Mouse (Mus musculus) thymus, postnatal 0 days (tissue): ENCODE measurements at regions not wholly inside any gene's neighbourhood (a gene's known extent, or its start where the extent isn't known, plus 50 kb on each side); places are given as distances from the start of the nearest gene placed in this dataset.
A peak's percentile ranks its signal among the peaks of the same experiment; 100 is the strongest.

Experiments
- DNase-seq: peaks from one replicate; pipeline ENCODE4 v3.0.0-alpha.2; 2015; ENCODE audit warnings: low spot score

DNA sequence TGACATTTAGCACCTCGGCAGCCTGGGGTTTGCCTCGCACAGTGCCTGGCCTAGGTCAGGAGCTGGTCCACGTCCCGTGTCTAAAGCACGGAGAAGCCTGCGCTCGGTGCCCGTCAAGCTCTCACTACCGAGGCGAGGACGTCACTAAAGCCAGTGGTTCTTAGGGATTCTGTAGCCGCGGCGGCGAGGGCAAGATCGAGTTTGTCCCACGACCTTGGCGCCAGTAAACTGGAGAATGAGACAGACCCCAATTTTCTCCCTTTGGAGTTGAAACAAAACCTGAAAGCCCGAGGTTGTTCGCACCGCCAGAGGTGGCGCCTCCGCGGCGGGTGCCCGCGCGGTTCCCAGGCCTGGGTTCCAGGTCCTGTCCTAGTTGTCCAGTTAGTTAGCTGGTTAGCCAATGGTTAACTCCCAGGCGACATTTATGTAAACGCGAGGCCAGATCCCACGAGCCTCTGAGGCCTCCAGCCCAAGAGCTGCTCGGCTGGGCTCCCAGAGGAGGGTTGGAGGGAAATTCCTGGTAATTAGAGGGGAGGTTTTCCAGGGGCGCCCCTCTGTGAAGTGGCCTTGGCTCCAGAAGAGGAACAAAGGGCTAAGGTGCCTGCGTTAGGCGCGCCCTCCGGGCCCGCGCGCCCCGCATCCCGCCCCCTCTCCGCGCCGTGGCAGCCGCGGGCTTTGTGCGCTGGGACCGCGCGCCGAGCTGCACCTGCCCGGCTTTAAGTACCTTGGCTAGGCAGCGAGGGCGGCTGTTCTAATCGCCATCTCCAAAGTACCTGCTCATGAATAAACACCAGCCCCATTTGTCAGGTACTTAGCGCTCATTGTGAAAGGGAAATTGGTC lies 74.0 kb downstream of the Rhcg start:
- DNase-seq, result no peak

DNA sequence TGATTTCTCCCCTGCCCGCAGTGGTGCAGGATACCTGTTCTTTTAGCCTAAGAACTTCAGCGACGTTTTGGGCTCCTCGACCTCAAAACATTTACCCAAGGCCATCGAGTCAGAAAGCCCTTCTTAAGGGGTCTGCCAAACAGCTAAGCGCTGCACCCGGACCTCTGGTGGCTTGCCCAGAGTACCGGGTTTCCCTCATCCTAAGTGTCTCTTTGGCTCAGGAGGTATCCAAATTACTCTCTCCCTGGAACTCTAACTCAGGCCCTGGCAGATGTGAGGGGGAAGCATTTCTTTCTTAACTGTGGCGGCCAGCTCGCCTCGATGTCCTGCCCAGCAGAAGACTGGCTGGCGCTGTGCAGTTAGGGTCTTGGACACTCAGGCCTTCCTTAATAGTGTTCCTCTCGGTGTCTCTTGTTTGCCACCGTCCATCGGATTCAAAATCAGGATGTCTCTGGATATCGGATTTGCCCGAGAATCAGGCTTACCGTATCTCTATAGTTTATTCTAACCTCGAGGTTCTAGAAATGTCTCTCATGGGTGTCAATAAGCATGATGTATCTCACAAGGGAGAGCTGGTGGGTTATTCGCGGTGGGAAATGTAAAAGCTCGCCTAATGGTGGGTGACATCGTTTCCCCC lies 75.0 kb downstream of the Rhcg start:
- DNase-seq, result no peak

DNA sequence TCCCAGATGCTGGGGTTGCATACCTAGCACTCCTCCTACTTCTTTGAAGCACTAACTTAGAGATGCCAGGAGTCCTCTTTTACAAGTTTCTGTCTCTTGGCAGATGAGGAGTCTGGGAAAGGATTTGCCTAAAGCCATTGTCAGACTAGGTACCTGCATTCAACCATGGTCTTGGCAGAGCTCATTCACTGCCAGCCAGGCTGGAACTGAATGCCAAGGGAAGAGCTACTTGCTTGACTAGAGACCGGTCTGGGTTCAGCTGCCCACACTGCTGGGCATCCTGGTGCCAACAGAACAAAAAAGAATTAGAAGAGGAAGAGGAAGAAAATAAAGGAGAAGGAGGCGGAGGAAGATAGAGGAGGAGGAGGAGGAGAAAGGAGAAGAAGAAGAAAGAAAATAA lies 74.1 kb upstream of the Polg start:
- no peak for DNase-seq

DNA sequence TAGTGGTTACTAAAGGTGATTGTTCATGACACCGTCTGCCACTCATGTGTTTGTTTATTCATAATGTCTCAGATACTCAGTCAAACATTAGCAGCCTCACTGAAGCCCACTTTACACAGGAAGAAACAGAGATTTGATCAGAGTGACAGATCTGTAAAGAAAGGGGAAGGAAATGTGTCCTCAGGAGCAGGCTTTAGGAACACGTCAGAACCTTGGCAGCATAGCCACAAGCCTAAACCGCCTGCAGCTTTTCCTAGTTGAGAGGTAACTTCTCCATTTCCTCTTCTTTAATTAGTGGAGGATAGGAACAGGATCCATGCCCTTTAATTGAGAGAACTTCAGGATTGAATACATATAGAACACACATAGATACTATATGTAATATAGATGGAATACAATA lies 73.3 kb upstream of the Polg start:
- no peak for DNase-seq

DNA sequence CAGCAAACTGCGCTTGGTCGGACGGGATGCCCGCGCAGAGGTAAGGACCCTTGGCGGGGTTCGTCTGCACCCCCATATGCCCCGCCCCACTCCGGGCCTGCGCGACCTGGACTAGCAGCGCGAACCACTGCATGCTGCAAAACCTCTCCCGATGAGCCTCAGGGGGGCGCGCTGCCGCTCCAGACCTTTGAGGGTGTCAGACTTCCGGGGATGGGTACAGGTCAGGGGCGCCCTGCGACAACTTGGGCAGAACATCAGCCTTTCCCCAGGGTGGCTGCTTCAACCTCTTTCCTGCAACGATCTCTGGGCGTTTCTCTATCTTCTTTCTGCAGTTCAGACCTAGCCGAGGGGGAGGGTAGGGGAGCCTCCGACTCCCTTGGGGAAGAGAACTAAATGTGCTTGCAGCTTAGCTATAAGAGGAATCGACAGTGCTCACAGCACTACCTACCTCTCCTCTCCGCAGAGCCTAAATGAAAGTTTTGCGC lies 70.0 kb upstream of the Polg start:
- peak; percentile 33 for DNase-seq

DNA sequence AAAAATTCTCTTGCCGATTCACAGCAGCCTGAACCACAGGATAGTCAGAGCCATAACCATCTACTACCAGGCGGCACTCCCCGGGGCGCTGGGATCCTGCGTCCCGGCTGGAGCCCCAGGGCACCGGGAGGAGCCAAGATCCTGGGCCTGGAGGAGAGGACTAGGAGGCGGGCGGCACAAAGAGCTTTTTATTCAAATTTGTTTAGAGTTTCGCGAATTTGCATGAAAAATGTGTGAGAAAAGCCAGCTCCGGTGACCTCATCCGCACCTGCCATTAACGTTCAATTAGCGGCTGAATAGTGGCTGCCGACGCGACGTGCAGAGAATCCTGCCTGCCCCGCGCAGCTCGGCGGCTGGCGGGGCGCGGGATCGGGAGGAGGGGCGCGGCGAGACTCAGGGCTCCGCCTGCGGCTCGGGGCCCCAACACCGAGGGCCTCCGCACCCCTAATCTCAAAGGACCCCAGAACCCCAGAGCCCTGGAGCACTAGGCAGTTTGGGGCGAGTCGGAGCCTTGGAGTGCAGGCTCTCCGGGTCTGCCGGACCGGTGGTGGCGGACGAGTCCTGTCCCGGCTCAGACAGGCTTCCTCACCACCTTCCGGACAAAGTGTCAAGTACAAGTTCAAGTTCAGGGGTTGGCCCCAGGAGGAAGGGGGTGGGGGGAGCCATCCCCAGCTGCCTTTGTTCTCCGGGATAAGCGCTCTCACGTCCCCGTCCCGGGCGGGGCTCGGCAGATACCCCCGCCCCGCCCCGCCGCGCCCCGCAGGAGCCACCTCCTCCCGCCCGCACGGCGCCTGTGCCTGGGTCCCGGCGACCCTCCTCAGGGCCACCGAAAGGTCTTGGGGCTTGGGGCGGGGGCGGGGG lies 69.3 kb upstream of the Polg start:
- no peak for DNase-seq

DNA sequence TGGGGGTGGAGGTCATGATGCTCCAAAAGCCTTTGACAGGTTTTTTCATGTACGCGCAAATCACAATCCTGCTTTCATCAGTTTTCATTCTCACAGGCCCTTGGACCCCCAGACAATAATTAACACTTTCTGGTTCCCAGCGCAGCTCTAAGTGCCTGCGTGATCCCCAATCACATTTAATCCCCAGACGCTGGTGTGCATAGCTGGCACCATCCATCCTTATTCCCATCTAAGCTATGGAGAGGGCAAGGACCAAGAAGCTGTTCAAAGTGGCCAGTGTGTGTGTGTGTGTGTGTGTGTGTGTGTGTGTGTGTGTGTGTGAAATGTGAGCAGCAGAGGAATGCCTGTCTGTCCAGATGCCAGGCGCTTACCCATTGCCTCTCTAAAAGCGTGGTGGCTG lies 68.7 kb upstream of the Polg start:
- DNase-seq, result no peak

DNA sequence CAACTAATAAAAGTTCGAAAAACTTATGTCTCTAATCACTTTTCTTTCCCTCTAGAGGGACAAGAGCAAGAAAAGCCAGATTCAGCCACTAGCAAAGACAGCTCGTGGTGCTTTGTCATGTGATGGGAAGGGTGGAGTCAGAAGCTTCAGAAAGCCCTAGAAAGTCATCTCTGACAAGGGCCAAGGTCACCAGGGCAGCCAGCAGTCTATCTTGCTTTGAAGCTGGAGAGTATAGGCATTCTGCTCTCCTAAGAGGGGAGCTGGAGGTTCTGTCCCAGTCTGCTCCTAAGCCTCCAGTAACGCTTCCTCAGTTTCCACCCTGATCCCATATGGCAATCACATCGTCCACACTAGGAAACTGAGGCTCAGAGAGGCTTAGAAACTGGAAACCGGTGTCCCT lies 68.2 kb upstream of the Polg start:
- no peak for DNase-seq

DNA sequence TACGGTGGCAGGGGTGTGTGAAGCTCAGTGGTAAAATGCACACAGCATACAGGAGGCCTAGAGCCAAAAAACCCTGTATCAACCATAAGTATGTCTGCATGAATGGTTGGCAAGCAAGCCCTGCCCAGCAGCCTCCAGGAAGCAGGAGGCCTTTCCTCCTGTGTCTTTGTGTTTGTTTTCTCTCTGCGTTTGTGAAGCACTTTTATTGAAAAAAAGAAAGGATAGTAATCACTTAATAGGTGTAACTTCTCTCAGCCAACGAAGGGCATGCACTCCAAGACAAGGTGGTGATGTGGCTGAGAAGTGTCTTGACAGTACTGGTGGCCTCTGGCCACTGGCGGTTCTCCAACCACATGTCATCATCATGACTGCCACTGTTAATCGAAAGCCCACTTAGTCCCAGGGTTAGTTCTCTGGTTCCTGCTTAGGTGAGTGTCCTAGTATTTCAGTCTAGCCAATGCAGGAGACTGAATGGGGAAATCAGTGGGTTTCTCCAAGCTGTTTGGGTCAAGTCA lies 66.5 kb upstream of the Polg start:
- no peak for DNase-seq

DNA sequence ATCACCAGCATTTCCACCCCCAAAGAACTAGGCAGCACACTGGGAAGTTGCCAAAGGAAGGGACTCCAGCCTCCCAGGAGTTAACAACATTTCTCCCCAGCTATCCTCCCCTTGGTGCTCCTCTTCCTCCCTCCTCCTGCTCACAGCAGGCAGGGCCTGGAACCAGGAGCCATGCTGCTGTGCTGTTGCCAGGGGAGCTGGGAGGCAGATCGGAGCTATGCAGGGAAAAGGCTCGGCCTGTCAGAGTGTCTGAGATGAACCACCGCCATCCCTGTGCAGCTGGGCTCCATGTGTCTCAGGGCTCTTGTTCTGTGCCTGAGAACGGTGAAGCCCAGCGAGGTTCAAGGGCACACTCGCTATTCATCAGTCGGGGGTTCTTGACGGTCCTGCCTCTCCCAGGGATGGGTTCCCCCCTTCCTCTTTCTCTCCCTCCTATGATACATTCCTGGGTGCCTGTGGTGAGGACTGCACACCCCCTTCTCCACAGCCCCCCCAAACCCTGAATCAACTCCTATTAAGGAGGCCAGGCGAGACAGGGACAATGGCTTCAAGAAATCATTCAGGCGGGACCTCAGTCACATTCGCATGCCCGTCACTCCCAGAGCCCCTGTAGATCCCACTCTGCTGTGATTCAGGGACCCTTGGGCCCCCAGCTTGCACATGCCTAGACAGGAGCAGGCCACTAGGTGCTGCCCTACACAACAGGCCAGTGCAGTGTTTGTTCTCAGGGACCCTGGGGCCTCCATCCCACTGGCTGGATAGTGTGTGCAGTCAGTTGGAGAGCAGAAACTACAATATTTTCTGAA lies 65.6 kb upstream of the Polg start:
- DNase-seq, result no peak

DNA sequence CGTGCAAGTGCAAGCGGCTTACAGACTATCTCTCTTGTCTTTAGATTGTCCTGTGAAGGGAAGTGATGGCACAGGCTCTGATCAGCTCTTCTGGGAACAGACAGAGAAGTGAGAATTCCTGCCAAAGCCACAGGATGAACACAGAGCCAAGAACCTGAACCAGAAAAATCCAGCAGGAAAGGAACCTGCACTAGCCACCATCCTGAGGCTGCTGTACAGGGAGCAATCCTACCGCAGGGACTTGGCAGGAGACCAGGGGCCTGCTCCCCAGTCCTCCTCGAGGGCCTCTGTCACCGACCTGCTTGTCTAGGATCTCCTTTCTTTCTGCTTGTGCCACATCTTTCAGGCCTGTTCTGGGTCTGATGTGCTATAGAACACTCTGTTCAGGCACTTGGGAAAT lies 65.0 kb upstream of the Polg start:
- DNase-seq, result no peak

DNA sequence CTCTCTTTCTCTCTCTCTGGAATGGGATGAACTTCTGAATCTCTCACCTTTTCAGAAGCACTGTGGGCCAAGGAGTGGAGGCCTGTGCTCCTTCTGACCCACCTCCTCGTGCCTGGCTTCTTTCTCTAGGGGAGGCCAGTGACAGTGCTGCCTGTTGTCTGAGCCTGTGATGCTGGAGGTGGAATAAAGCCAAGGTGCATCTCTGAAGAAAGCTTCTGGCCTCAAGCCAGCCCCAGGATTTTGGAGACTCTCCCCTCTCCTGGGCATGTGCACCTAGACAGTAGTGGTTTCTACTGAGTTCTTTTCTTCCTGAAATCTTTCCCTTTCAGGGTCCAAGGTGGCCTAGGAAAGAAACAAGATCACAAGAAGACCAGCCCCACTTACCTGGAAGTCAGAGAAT lies 63.3 kb upstream of the Polg start:
- DNase-seq, result no peak

DNA sequence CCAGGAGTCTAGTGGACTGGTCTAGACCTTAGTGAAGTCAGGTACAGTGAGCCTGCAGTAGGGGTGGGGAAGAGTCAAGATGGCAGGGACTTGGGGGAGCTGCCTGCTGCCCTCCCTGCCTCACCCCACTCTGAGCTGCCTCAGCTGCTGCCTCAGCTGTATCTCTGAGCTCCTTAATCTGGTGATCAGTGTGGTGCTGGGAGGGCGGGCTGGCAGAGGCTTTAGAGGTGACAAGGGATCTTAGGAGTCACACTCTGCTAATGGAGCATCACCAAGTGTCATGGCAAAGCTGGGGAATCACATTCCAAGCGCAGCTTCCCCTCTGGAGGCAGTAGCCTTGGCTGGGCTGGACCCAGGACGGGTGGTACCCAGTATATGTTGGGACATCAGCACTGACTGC lies 61.8 kb upstream of the Polg start:
- DNase-seq, result no peak

DNA sequence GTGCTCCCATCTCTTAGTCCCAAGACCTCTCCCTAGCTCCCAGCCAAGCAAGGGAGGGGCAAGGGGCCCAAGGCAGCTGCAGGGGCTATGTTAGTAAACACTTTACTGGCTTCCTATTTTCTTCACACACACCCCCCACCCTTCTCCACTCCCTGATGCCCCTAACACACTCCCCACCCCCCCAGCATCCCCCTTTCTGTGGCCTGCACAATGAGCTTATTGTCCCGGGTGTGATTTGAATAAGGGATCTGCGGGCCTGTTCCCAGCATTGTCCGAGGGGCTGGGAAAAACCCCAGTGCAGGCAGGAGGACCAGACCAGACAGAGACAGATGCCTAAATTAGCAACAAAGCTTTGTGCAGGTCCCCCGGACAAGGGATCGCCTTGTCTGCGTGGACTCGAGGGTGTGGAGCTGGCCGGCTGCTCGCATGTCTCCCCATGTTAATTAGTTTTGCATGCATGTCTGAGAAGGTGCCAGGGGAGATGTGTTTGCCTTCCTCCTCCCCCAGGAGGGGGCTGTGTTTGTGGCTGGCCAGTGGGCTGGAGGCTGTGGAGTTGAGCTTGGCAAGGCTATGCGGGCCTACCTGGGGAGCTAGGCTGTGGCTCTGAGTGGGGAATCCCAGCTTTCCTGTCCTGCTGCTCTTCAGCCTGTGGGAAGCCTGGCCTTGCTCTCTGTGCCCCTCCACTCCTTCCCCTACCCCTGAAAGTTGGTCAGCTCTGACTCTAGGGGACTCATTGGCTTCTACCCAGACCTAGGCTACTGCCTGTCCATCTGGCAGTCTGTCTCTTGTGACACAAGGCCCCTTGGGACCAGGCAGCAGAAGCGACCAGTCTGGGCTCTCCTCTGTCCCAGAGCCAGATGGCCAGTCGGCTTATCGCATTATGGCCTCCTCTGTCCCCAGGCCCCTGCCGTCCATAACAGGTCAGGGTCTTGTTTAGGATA lies 59.8 kb upstream of the Polg start:
- DNase-seq, result no peak

DNA sequence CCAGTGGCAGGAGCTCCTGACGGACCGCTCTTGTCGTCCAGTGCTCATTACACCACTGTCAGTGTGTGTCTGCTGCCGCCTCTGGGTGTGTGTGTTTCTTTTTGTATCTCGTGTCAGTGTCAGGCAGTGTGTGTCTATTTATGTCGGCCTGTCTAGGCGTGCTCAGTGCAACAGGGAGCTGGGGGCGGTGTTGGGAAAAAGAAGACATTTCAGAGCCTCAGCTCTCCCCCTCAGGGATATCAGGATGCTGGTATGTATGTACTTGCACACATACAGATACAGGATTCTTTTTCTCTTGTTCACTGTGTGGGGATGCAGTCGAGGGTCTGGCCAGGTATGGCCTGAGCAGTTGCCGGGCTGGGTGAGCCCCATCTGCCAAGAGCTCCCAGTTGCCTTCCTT lies 58.8 kb upstream of the Polg start:
- no peak for DNase-seq

DNA sequence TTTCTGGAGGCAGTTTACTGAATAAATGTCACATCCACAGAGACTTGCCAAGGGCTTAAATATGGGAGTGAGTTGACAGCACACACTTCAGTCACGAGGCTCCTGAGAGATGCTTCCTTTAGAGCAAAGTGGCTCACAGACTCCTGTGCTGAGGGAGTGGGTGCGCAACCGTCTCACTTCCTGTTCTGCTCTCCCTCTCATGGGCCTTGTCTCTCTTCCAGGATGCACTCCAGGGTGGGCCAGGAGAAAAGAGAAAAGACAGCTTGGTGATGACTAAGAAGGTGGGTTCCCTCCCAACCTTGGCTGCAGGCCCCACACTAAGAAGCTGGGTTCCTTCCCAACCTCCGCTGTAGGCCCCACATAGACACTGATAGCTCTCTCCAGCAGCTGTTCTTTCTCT lies 57.5 kb upstream of the Polg start:
- DNase-seq, result no peak

DNA sequence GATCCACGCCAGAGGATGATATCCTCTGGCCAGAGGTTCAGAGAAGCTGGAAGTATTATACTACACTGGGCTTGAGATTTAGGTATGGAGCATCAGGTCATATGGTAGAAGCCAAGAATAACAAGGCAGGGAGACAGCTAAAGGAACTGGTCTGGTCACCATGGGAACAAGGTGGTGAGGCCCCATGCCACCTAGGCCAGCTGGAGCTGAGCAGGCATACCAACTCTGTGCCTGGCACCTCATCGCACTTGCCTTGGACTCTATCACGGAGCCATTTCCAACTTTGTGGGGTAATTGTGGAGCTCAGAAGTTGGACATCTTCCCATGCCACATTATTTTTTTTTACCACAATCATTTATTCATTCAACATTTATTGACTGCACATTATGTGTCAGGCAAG lies 55.9 kb upstream of the Polg start:
- no peak for DNase-seq

DNA sequence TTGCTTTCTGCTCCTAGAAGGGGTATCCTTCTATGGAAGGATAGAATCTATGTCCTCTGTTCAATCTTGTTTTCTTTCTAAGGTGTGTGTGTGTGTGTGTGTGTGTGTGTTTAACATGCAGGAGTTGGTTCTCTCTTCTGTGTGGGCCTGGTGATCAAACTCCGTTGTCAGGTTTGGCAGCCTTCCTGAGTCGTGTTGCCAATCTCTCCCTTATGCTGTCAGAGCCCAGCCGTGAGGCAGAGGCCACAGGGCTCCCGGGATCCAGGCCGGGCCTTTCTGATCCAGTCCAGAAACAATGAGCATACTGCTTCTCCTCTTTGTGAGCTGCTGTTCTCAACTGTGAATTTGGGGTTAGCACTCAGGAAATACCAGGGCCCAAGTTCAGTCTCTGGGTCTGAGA lies 55.1 kb upstream of the Polg start:
- no peak for DNase-seq

DNA sequence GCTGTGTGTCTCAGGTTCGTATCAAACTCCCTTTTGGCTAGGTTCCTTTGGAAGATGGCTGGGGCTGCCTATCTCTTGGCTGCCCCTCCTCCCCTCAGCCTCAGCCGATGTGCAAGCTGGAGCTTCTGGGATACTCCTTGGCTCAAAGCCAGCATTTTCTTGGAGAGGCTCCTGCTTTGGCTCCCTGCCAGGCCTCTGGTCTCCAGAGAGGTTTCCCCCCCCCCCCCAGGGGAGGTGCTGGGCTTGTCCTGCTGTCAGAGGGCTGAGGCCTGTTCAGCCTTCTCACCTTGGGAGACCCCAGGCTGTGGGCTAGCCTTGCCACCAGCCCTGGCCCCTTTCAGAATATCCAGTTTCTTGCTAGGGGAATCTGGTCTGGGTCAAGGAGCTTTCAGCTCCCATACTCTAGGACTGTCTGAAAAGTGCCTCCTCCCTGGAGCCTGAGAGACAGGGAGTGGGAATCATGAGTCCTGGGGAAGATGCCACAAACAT lies 54.1 kb upstream of the Polg start:
- no peak for DNase-seq

DNA sequence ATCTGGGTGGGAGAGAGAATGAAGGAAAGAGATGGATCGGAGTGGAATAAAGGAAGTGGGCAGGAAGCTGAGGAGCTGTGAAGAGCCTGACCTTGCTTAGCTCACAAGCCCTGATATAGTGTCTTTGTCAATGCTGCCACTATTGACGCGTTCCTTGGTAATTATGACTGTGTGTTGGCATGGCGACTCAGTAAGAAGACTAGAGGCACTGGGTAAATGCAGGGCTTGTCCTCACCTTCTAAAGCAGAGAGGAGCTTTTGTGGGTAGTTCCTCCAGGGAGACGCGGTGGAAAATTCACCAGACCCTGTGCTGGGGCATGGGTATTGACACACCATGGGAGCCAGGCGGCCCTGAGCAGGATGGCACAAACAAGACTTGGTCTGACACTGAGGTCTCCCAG lies 52.8 kb upstream of the Polg start:
- no peak for DNase-seq
